Mouse (Mus musculus) MEL (cell line): ENCODE measurements around the gene Olfr1200.

ENCODE experiments used
- CTCF ChIP-seq, 3 experiments: IDR thresholded peaks in 2 of 3; conservative IDR thresholded peaks in 1 of 3; 2 replicates each; pipeline ENCODE4 v1.5.1; 2011 to 2012; ENCODE audit warnings: low read length in 3 of 3, low read depth in 2 of 3, mild to moderate bottlenecking in 2 of 3, improper control_type of control experiment in 1 of 3, inconsistent platforms in 1 of 3, mixed read lengths in 1 of 3, moderate library complexity in 1 of 3; ENCODE audit not compliant: control insufficient read depth in 1 of 3, insufficient read depth in 1 of 3, poor library complexity in 1 of 3, severe bottlenecking in 1 of 3
- E2F4 ChIP-seq: IDR thresholded peaks from 2 replicates; pipeline ENCODE4 v1.6.1; 2011; ENCODE audit warnings: low read depth, low read length, improper control_type of control experiment, borderline replicate concordance
- GABPA ChIP-seq: IDR thresholded peaks from 2 replicates; pipeline ENCODE4 v1.6.1; 2012; ENCODE audit warnings: low read depth, mild to moderate bottlenecking, inconsistent platforms, low read length, improper control_type of control experiment, moderate library complexity
- HCFC1 ChIP-seq: IDR thresholded peaks from 2 replicates; pipeline ENCODE4 v1.6.1; 2012; ENCODE audit warnings: low read depth, mild to moderate bottlenecking, inconsistent platforms, low read length, improper control_type of control experiment, moderate library complexity
- MEF2A ChIP-seq: IDR thresholded peaks from 2 replicates; pipeline ENCODE4 v1.6.1; 2014; ENCODE audit warnings: low read depth, mild to moderate bottlenecking, inconsistent platforms, low read length, improper control_type of control experiment; ENCODE audit not compliant: poor library complexity, insufficient replicate concordance, severe bottlenecking; ENCODE audit errors: extremely low read depth
- MYB ChIP-seq: IDR thresholded peaks from 2 replicates; pipeline ENCODE4 v1.6.1; 2011; ENCODE audit warnings: mild to moderate bottlenecking, low read depth, low read length, improper control_type of control experiment
- MYC ChIP-seq: IDR thresholded peaks from 2 replicates; pipeline ENCODE4 v1.6.1; 2011; ENCODE audit warnings: low read depth, mild to moderate bottlenecking, low read length, improper control_type of control experiment, moderate library complexity
- RCOR1 ChIP-seq: IDR thresholded peaks from 2 replicates; pipeline ENCODE4 v1.6.1; 2012; ENCODE audit warnings: low read depth, mild to moderate bottlenecking, inconsistent platforms, low read length, improper control_type of control experiment
- USF1 ChIP-seq: IDR thresholded peaks from 2 replicates; pipeline ENCODE4 v1.6.1; 2014; ENCODE audit warnings: low read depth, mild to moderate bottlenecking, inconsistent platforms, low read length, improper control_type of control experiment, moderate library complexity
- USF2 ChIP-seq, 2 experiments: IDR thresholded peaks; 2 replicates each; pipeline ENCODE4 v1.6.1; 2011 to 2012; ENCODE audit warnings: improper control_type of control experiment in 2 of 2, low read length in 2 of 2, borderline replicate concordance in 1 of 2, inconsistent platforms in 1 of 2, low read depth in 1 of 2, mild to moderate bottlenecking in 1 of 2; ENCODE audit not compliant: insufficient read depth in 1 of 2
- ZC3H11A ChIP-seq: IDR thresholded peaks from 2 replicates; pipeline ENCODE4 v1.6.1; 2012; ENCODE audit warnings: low read depth, mild to moderate bottlenecking, inconsistent platforms, low read length, improper control_type of control experiment
- ZNF384 ChIP-seq: IDR thresholded peaks from 2 replicates; pipeline ENCODE4 v1.6.1; 2012; ENCODE audit warnings: low read depth, mild to moderate bottlenecking, inconsistent platforms, low read length, improper control_type of control experiment

DNA sequence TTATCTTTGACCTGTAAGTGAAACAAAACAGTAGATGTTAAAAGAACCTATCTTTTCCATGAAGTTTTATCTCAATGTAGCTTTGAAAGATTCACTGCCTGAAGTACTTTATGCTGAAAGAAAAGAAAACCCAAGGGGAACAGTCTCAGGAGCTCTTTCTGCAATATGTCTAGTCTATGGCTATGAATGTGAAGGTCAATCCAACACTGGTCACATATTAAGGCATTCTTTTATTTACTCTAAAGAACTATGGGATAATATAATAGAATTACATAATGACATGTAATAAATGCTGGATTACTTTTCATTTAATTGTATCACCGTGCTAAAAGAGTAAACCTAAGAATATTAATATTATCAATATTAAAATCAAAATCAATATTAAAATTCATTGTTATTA lies 38.0 kb downstream of the Olfr1200 start, which contains the start of gene Olfr1197:
- TF ChIP-seq E2F4 (no peak), HCFC1 (no peak), CTCF (IDR thresholded peaks at IDR 0.05 in 2 of 3, conservative IDR thresholded peaks at IDR 0.05 in 1 of 3; ENCODE audit: control insufficient read depth in 1 of 3, insufficient read depth in 1 of 3, low read depth in 2 of 3, low read length in 3 of 3, poor library complexity in 1 of 3, severe bottlenecking in 1 of 3) (no peak), USF2 (IDR thresholded peaks at IDR 0.05; ENCODE audit: borderline replicate concordance in 1 of 2, insufficient read depth in 1 of 2, low read depth in 1 of 2, low read length in 2 of 2) (no peak), USF1 (no peak), ZC3H11A (no peak), RCOR1 (no peak), GABPA (no peak), MEF2A (no peak), ZNF384 (no peak), MYB (no peak), MYC (no peak)
